ENCODE assay signal across 8 mouse cellular contexts in the genomic region with DNA sequence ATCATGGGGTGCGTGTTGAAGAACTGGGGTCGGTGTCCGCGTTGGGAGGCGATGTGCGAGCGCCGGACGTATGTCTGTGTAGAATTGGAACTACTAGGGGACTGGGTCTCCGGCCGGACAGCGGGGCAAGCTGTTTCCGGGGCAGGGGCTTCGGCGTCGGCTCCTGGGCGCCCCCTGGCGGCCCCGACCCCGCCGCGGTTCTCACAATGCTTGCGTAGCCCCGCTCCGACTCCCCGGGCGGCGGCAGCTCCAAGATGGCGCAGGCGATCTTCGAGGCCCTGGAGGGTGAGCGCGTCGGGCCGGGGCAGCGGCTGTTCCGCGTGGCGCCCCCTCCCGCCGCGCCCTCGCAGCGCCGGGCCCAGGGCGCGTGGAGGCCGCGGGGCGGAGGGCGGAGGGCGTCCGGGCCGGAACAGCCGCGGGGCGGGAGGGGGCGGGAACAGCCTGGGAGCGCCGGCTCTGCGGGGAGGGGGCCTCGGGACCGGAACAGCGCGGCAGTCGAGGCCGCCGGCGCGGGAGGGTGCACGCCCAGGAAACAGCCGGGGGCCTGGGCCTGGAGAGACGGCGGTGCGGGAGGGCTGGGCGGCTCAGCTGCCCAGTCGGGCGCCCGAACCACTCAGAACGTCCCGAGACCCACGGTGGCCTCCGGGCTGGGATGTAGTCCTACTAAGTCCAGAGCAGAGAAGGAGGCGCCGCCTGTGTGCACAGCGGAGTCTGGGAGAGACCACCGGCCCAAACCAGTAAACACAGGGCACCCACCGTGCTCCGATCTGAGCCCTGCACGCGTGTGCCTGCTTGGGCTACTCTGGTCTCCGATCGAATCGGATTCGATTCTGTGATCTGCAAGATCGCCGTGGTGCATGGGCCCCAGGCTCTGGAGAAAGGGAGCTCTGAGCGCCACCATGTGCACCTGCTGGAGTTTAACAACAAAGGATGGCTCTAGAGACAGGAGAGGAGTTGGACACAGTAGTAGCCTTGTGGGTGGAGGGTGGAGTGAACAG. TPM values are rescaled to one million over a fixed set of nuclear protein-coding genes. Genes with fewer than 3 reads are reported as not detected.
A peak's percentile ranks its signal among the peaks of the same experiment; 100 is the strongest.
DNase-seq lines count a peak whose midpoint lies in the region; ATAC-seq and TF ChIP-seq lines count a peak whose summit lies in the region.

TSS of gene Zfp341 (plus strand) at position 180 of the 998 bp plus-strand sequence.
TSS of gene 4930519P11Rik (minus strand) at position 320 of the 998 bp plus-strand sequence.

- POLR2A ChIA-PET in Patski (lab: Charles Lee) = interaction anchor here (0.9 to 1.0 kb wide), 2 partner anchors 177 to 203 kb away, joined by 3 read pairs; partner anchors contain the start of gene Cbfa2t2

- H3K9me3 ChIP-seq in hindbrain, embryonic 12.5 days (replicated peaks) = no peaks in the 10 kb centered on the region

- in situ Hi-C loops in Patski (cut with MboI; ENCODE audit: low pct_unique_long_range_greater_than_20kb) = no loop called here

- no peaks in the 10 kb centered on the region for H3K36me3 ChIP-seq in hindbrain, embryonic 12.5 days

- peak within 1 kb of the TSS; percentile 96 for H3K27ac ChIP-seq in hindbrain, embryonic 12.5 days

- H3K4me1 ChIP-seq in hindbrain, embryonic 12.5 days = peaks cover 17% of the 10 kb centered on the region

- TF ChIP-seq CTCF in Patski (IDR thresholded peaks at IDR 0.05) = peak; percentile 100

- H3K9ac ChIP-seq in hindbrain, embryonic 12.5 days = peak within 1 kb of the TSS; percentile 78

- H3K4me3 ChIP-seq in hindbrain, embryonic 12.5 days = peak within 1 kb of the TSS; percentile 55

- ATAC-seq in Patski = peak; percentile 93
- peak; percentile 95 for ATAC-seq in hindbrain, embryonic 12.5 days (ENCODE audit: low FRiP score)

- no peaks in the 10 kb centered on the region for H3K27me3 ChIP-seq in Patski
- H3K27me3 ChIP-seq in hindbrain, embryonic 12.5 days = no peaks in the 10 kb centered on the region

- WGBS in hindbrain, embryonic 12.5 days = under 1% methylated on average over 78 of the region's 98 CpGs

- CTCF ChIA-PET in Patski (lab: Charles Lee) = interaction anchor here (0.6 to 2.3 kb wide), 5 partner anchors 10 to 202 kb away, joined by 3 to 5 read pairs (median 4); partner anchors contain the start of gene Pxmp4

- peak within 1 kb of the TSS; percentile 67 for H3K4me2 ChIP-seq in hindbrain, embryonic 12.5 days (replicated peaks)

- DNase-seq in Patski (ENCODE audit: low read depth, low spot score) = no peak
- DNase-seq in cerebellum, postnatal 10 days = peak; percentile 96
- DNase-seq in frontal cortex, postnatal 10 days (ENCODE audit: low spot score in 2 of 2) = peak; percentile 86 to 89
- DNase-seq in layer of hippocampus, postnatal 25 days (ENCODE audit: extremely low spot score in 1 of 2, low spot score in 1 of 2) = peak; percentile 78 to 90
- DNase-seq in lung, postnatal 14 days = peak; percentile 89
- peak; percentile 91 for DNase-seq in ovary, postnatal 36 days (ENCODE audit: low spot score)
- DNase-seq in thymus, postnatal 14 days = peak; percentile 94

RNA-seq across cellular contexts. Expression of gene Zfp341, which starts in this region (rescaled TPM):
- 3.1 TPM for polyA plus RNA-seq in Patski (2021)
- 1.1 and 1.3 TPM in 2 replicates for polyA plus RNA-seq in hindbrain, embryonic 12.5 days (2016; fragmentation: Nextera tagmentation; extraction: Ambion mirVana)
- total RNA-seq in layer of hippocampus, postnatal 25 days (2021) = 10 to 100 TPM; 10.1 to 10.6 TPM

RNA-seq across cellular contexts. Expression of gene 4930519P11Rik, which starts in this region (rescaled TPM):
- 0.13 TPM for polyA plus RNA-seq in Patski (2021)
- polyA plus RNA-seq in hindbrain, embryonic 12.5 days (2016; fragmentation: Nextera tagmentation; extraction: Ambion mirVana) = not detected in 2 replicates
- not detected for total RNA-seq in layer of hippocampus, postnatal 25 days (2021)
